Mouse (Mus musculus) G1E-ER4 (cell line): Measurements from ENCODE around the gene Map3k6. TPM values are rescaled to one million over a fixed set of nuclear protein-coding genes. Genes with fewer than 3 reads are reported as not detected.

Experiments
- GATA1 ChIP-seq: IDR thresholded peaks from one replicate; pipeline ENCODE4 v1.8.0; 2012; ENCODE audit warnings: low read length, inconsistent platforms
- polyA plus RNA-seq: library from polyadenylated mRNA; stranded (reverse); fragments of >175 nt; gene quantifications from 2 replicates; pipeline ENCODE4 v1.2.3, GENCODE M21; 2012

Map3k6 gene
- polyA plus RNA-seq: 51.8 and 51.9 TPM in 2 replicates

GRCm38 (mm10) chr4:133240490-133240921 is at the start of gene Map3k6:
TSS of gene Map3k6 (plus strand) at chr4:133240818.
- TF ChIP-seq GATA1: no peak

GRCm38 (mm10) chr4:133194482-133194881 is 46.1 kb upstream of the Map3k6 start:
- no peak for TF ChIP-seq GATA1

GRCm38 (mm10) chr4:133195014-133195413 is 45.6 kb upstream of the Map3k6 start:
- TF ChIP-seq GATA1: no peak

- no peak for TF ChIP-seq GATA1
Measured at GRCm38 (mm10) chr4:133196136-133196535, 44.5 kb upstream of the Map3k6 start.

GRCm38 (mm10) chr4:133196852-133197251 is 43.8 kb upstream of the Map3k6 start:
- TF ChIP-seq GATA1: no peak

- TF ChIP-seq GATA1: no peak
Measured at GRCm38 (mm10) chr4:133197355-133197754, 43.3 kb upstream of the Map3k6 start.

GRCm38 (mm10) chr4:133197801-133198286 is 42.8 kb upstream of the Map3k6 start:
- no peak for TF ChIP-seq GATA1

GRCm38 (mm10) chr4:133198337-133199180 is 42.1 kb upstream of the Map3k6 start:
- TF ChIP-seq GATA1: no peak

GRCm38 (mm10) chr4:133199743-133200142 is 40.9 kb upstream of the Map3k6 start:
- no peak for TF ChIP-seq GATA1

- TF ChIP-seq GATA1: no peak
Measured at GRCm38 (mm10) chr4:133200343-133200742, 40.3 kb upstream of the Map3k6 start.

- TF ChIP-seq GATA1: no peak
Measured at GRCm38 (mm10) chr4:133201006-133201771, 39.4 kb upstream of the Map3k6 start.

- TF ChIP-seq GATA1: no peak
Measured at GRCm38 (mm10) chr4:133202254-133202653, 38.4 kb upstream of the Map3k6 start.

GRCm38 (mm10) chr4:133203591-133203990 is 37.0 kb upstream of the Map3k6 start:
- no peak for TF ChIP-seq GATA1

GRCm38 (mm10) chr4:133204379-133204778 is 36.2 kb upstream of the Map3k6 start:
- TF ChIP-seq GATA1: no peak

- no peak for TF ChIP-seq GATA1
Measured at GRCm38 (mm10) chr4:133209366-133209765, 31.3 kb upstream of the Map3k6 start.

GRCm38 (mm10) chr4:133210023-133210787 is 30.4 kb upstream of the Map3k6 start:
- TF ChIP-seq GATA1: no peak
